Mouse (Mus musculus) frontal cortex, adult (tissue): ENCODE results near the gene Col2a1.

Source experiments
- ATAC-seq: cut with Nextera tagmentation; 2 replicates; pipeline ENCODE4 v1.9.2; 2017; ENCODE audit warnings: mild to moderate bottlenecking, moderate library complexity, mixed read lengths; ENCODE audit not compliant: low TSS enrichment

Gene Col2a1

GRCm38 (mm10) chr15:97927018-97927417 lies 77.5 kb downstream of the Col2a1 start:
- no peak for ATAC-seq
